Comparison of ENCODE assay signal across 14 mouse cellular contexts in genomic region chr4:134113356-134113994, GRCm38 (mm10). TPM values are rescaled to one million over a fixed set of nuclear protein-coding genes. Genes with fewer than 3 reads are reported as not detected.
A peak's percentile ranks its signal among the peaks of the same experiment; 100 is the strongest.
DNase-seq lines count a peak whose midpoint lies in the region; ATAC-seq and TF ChIP-seq lines count a peak whose summit lies in the region.
"Had no signal": no experiment of that assay in that cellular context is flagged by ENCODE, and none has a peak within 500 bp of the region (broad histone marks: within the 10 kb centered on the region; RNA-seq: fewer than 3 reads in every experiment).

No protein-coding gene starts in this region.

- 58% methylated on average over 10 of the region's 10 CpGs for WGBS in intestine, embryonic 14.5 days
- WGBS in intestine, postnatal 0 days: 53% methylated on average over 10 of the region's 10 CpGs
- WGBS in intestine, embryonic 15.5 days: 60% methylated on average over 10 of the region's 10 CpGs
- WGBS in cerebellum, adult 2 months: 57% methylated on average over 10 of the region's 10 CpGs

- no peaks in the 10 kb centered on the region for H3K9me3 ChIP-seq in intestine, embryonic 14.5 days (ENCODE audit: control insufficient read depth, low read length)
- no peaks in the 10 kb centered on the region for H3K9me3 ChIP-seq in intestine, postnatal 0 days (ENCODE audit: control insufficient read depth)
- no peaks in the 10 kb centered on the region for H3K9me3 ChIP-seq in intestine, embryonic 15.5 days
- H3K9me3 ChIP-seq: hindbrain, embryonic 12.5 days had no signal

- no peaks in the 10 kb centered on the region for H3K36me3 ChIP-seq in intestine, embryonic 14.5 days (ENCODE audit: control insufficient read depth, insufficient read depth, low read length)
- no peaks in the 10 kb centered on the region for H3K36me3 ChIP-seq in intestine, postnatal 0 days (ENCODE audit: control insufficient read depth, insufficient read depth)
- no peaks in the 10 kb centered on the region for H3K36me3 ChIP-seq in intestine, embryonic 15.5 days
- H3K36me3 ChIP-seq: hindbrain, embryonic 12.5 days had no signal

- no peak overlapping the region for H3K4me2 ChIP-seq in intestine, embryonic 14.5 days (ENCODE audit: low read length)
- no peak overlapping the region for H3K4me2 ChIP-seq in intestine, postnatal 0 days (replicated peaks; ENCODE audit: low read depth)
- H3K4me2 ChIP-seq in intestine, embryonic 15.5 days (replicated peaks): no peak overlapping the region
- H3K4me2 ChIP-seq: hindbrain, embryonic 12.5 days had no signal

- no peak overlapping the region for H3K4me3 ChIP-seq in intestine, embryonic 14.5 days (ENCODE audit: low read depth, low read length)
- H3K4me3 ChIP-seq in intestine, postnatal 0 days (ENCODE audit: low read depth, low read length): no peak overlapping the region
- no peak overlapping the region for H3K4me3 ChIP-seq in intestine, embryonic 15.5 days (replicated peaks)
- no peak overlapping the region for H3K4me3 ChIP-seq in cerebellum, adult 2 months (replicated peaks; ENCODE audit: insufficient read depth, low read depth, low read length)
- H3K4me3 ChIP-seq: hindbrain, embryonic 12.5 days had no signal

- TF ChIP-seq CTCF in intestine, postnatal 0 days (IDR thresholded peaks at IDR 0.05; ENCODE audit: low read depth): no peak
- no peak for TF ChIP-seq CTCF in cerebellum, adult 2 months (IDR thresholded peaks at IDR 0.05; ENCODE audit: borderline replicate concordance, insufficient read depth, low read depth, low read length)

- H3K27me3 ChIP-seq in intestine, embryonic 14.5 days (replicated peaks; ENCODE audit: control insufficient read depth, insufficient read depth, low read length): no peaks in the 10 kb centered on the region
- H3K27me3 ChIP-seq in intestine, postnatal 0 days (replicated peaks; ENCODE audit: control insufficient read depth, insufficient read depth, low read length): no peaks in the 10 kb centered on the region
- H3K27me3 ChIP-seq in intestine, embryonic 15.5 days (replicated peaks): no peaks in the 10 kb centered on the region
- no peaks in the 10 kb centered on the region for H3K27me3 ChIP-seq in cerebellum, adult 2 months (ENCODE audit: control insufficient read depth, insufficient read depth, low read length)
- H3K27me3 ChIP-seq: hindbrain, embryonic 12.5 days had no signal

- peaks cover 8% of the 10 kb centered on the region; the same call in 1 of the 2 replicates for H3K4me1 ChIP-seq in intestine, embryonic 14.5 days (replicated peaks; ENCODE audit: control insufficient read depth, insufficient read depth, low read length)
- 0 out of 2 replicates have a peak, but pooled peaks cover 8% of the 10 kb centered on the region for H3K4me1 ChIP-seq in intestine, postnatal 0 days (replicated peaks; ENCODE audit: control insufficient read depth, insufficient read depth, low read length)
- peaks cover 38% of the 10 kb centered on the region for H3K4me1 ChIP-seq in intestine, embryonic 15.5 days (replicated peaks)
- H3K4me1 ChIP-seq in cerebellum, adult 2 months (ENCODE audit: control insufficient read depth, insufficient read depth, low read length): no peaks in the 10 kb centered on the region
- H3K4me1 ChIP-seq: hindbrain, embryonic 12.5 days had no signal

- DNase-seq in intestine, embryonic 14.5 days (ENCODE audit: low spot score): no peak
- DNase-seq in MN1 (ENCODE audit: low spot score): peak; percentile 84
- DNase-seq in retina, postnatal 1 day: peak; percentile 63
- no peak for DNase-seq in lung, postnatal 4 days
- DNase-seq in gastrocnemius, adult 18-20 months (ENCODE audit: low spot score): no peak
- DNase-seq in cerebellum, adult 2 months: no peak
- DNase-seq: kidney, postnatal 14 days; lung, postnatal 14 days had no signal

- no peak for TF ChIP-seq POLR2A in cerebellum, adult 2 months (IDR thresholded peaks at IDR 0.05; ENCODE audit: borderline replicate concordance, insufficient read depth, low read length)

- H3K9ac ChIP-seq in intestine, embryonic 14.5 days (ENCODE audit: low read length): no peak overlapping the region
- no peak overlapping the region for H3K9ac ChIP-seq in intestine, postnatal 0 days (ENCODE audit: low read depth, low read length)
- 0 out of 2 replicates have a peak overlapping the region, but pooled peaks have one; percentile 10 for H3K9ac ChIP-seq in intestine, embryonic 15.5 days
- H3K9ac ChIP-seq: hindbrain, embryonic 12.5 days had no signal

- no peak overlapping the region for H3K27ac ChIP-seq in intestine, embryonic 14.5 days (ENCODE audit: low read depth)
- no peak overlapping the region for H3K27ac ChIP-seq in intestine, postnatal 0 days (ENCODE audit: low read depth, low read length)
- H3K27ac ChIP-seq in intestine, embryonic 15.5 days: no peak overlapping the region
- H3K27ac ChIP-seq in cerebellum, adult 2 months (ENCODE audit: insufficient read depth, low read length): no peak overlapping the region
- H3K27ac ChIP-seq: hindbrain, embryonic 12.5 days had no signal

- 0 out of 2 replicates have a peak, but pooled peaks have one; percentile 42 for ATAC-seq in intestine, embryonic 14.5 days (replicated peaks; ENCODE audit: low FRiP score, low TSS enrichment, low read depth)
- ATAC-seq in intestine, postnatal 0 days: no peak
- ATAC-seq in intestine, embryonic 15.5 days: no peak; the same call in 1 of the 2 replicates

RNA-seq across cellular contexts. Expression of gene Ubxn11, which starts 11.1 kb away (rescaled TPM):
- polyA plus RNA-seq in intestine, embryonic 14.5 days (2014; fragmentation: Nextera tagmentation; extraction: Ambion mirVana): 5.7 and 8.1 TPM in 2 replicates
- 0.88 and 1.5 TPM in 2 replicates for polyA plus RNA-seq in intestine, postnatal 0 days (2015; fragmentation: Nextera tagmentation; extraction: Ambion mirVana)
- polyA plus RNA-seq in intestine, embryonic 15.5 days (2015; fragmentation: Nextera tagmentation; extraction: Ambion mirVana): 4.4 and 6.0 TPM in 2 replicates
- total RNA-seq in gastrocnemius, adult 18-20 months (2021): 1 to 10 TPM; 1.3 to 1.6 TPM
- polyA plus RNA-seq in cerebellum, adult 2 months (2012; rRNA removed): 14.8 and 15.0 TPM in 2 replicates

RNA-seq across cellular contexts. Expression of gene Sh3bgrl3, which starts 15.1 kb away (rescaled TPM):
- 377 and 393 TPM in 2 replicates for polyA plus RNA-seq in intestine, embryonic 14.5 days (2014; fragmentation: Nextera tagmentation; extraction: Ambion mirVana)
- 503 and 522 TPM in 2 replicates for polyA plus RNA-seq in intestine, postnatal 0 days (2015; fragmentation: Nextera tagmentation; extraction: Ambion mirVana)
- 362 and 375 TPM in 2 replicates for polyA plus RNA-seq in intestine, embryonic 15.5 days (2015; fragmentation: Nextera tagmentation; extraction: Ambion mirVana)
- total RNA-seq in gastrocnemius, adult 18-20 months (2021): 10 to 100 TPM; 14.1 to 19.8 TPM
- 238 and 258 TPM in 2 replicates for polyA plus RNA-seq in cerebellum, adult 2 months (2012; rRNA removed)

RNA-seq across cellular contexts. Expression of gene Cd52, which starts 18.6 kb away (rescaled TPM):
- 23.5 and 24.3 TPM in 2 replicates for polyA plus RNA-seq in intestine, embryonic 14.5 days (2014; fragmentation: Nextera tagmentation; extraction: Ambion mirVana)
- polyA plus RNA-seq in intestine, postnatal 0 days (2015; fragmentation: Nextera tagmentation; extraction: Ambion mirVana): 28.7 and 31.2 TPM in 2 replicates
- 27.0 and 29.7 TPM in 2 replicates for polyA plus RNA-seq in intestine, embryonic 15.5 days (2015; fragmentation: Nextera tagmentation; extraction: Ambion mirVana)
- under 1 TPM; 0.84 to 1.00 TPM for total RNA-seq in gastrocnemius, adult 18-20 months (2021)
- polyA plus RNA-seq in cerebellum, adult 2 months (2012; rRNA removed): 2.6 and 2.8 TPM in 2 replicates

RNA-seq across cellular contexts. Expression of gene Crybg2, which starts 52.9 kb away (rescaled TPM):
- polyA plus RNA-seq in intestine, embryonic 14.5 days (2014; fragmentation: Nextera tagmentation; extraction: Ambion mirVana): 8.9 and 11.4 TPM in 2 replicates
- polyA plus RNA-seq in intestine, postnatal 0 days (2015; fragmentation: Nextera tagmentation; extraction: Ambion mirVana): 17.9 and 22.5 TPM in 2 replicates
- 14.9 and 16.6 TPM in 2 replicates for polyA plus RNA-seq in intestine, embryonic 15.5 days (2015; fragmentation: Nextera tagmentation; extraction: Ambion mirVana)
- total RNA-seq in gastrocnemius, adult 18-20 months (2021): under 1 TPM in 1 of 2 experiments, not detected in 1; 0.07 TPM
- 0.65 and 0.89 TPM in 2 replicates for polyA plus RNA-seq in cerebellum, adult 2 months (2012; rRNA removed)

RNA-seq across cellular contexts. Expression of gene Zfp683, which starts 59.8 kb away (rescaled TPM):
- polyA plus RNA-seq in intestine, embryonic 14.5 days (2014; fragmentation: Nextera tagmentation; extraction: Ambion mirVana): not detected in 2 replicates
- not detected in 2 replicates for polyA plus RNA-seq in intestine, postnatal 0 days (2015; fragmentation: Nextera tagmentation; extraction: Ambion mirVana)
- polyA plus RNA-seq in intestine, embryonic 15.5 days (2015; fragmentation: Nextera tagmentation; extraction: Ambion mirVana): not detected in 2 replicates
- not detected for total RNA-seq in gastrocnemius, adult 18-20 months (2021)
- polyA plus RNA-seq in cerebellum, adult 2 months (2012; rRNA removed): not detected in 2 replicates
- total RNA-seq: granulocyte monocyte progenitor cell, adult 5-6 weeks; left cerebral cortex, postnatal 25 days; MEL had no signal
- polyA plus RNA-seq: hindbrain, embryonic 12.5 days had no signal

Comparison
In these comparisons a context has a peak if more than half of its experiments do, and no peak if none do; other contexts are left out.
1. DNase-seq: peak in MN1 (single experiment) and retina, postnatal 1 day (single experiment); none in intestine, embryonic 14.5 days (single experiment), lung, postnatal 4 days (0 of 2), gastrocnemius, adult 18-20 months (single experiment) and cerebellum, adult 2 months (0 of 2).